Mouse (Mus musculus): ENCODE measurements around the gene Sertad3.

The Sertad3 gene

DNA sequence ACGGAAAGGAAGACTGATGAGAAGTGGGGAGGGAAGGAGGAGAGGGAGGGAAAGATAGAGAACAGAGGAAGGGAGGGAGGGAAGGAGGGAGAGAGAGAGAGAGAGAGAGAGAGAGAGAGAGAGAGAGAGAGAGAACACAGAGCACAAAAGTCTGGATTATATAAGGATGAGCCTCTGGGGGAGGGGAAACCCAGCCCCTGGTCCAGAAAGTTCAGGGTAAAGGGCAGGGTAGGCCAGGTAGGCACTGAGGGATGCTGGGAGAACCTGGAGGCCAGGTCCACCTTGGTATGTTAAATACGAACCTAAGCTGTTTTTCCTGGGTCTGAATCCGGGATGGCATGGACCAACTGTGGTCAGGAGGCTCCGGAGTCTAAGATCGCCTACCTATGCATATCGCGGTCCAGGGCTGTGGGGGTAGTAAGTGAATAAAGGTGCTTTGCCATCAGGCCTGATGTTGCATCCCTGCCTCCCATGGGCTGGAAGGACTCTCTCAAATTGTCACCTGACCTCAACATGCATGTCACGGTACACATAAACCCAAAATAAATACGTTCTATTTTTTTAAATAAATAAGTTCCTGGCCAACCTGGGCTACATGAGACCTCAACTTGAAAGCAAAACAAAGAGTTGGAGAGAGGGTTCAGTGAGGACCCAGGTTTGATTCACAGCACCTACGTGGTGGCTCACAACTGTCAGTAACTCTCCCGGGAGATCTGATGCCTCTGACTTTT, 2.0 kb upstream of the Sertad3 start:
- no peak for DNase-seq

DNA sequence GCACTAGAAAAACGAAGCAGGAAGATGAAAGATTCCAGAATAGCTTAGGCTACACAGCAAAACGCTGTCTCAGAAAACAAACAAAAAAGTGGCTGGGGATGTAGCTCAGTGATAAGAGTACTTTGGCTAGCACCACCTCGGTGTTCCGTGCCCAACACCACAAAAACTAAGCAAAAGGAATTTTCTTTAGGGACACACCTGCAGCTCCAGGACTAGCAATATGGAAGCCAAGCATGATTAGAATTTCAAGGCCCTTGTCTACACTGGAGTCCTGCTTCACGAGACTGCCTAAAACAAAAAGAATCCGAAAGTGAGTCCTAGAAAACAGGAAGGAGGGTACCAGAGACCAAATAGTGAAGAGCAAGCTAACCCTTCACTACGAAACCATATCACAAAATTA, 972 bp upstream of the Sertad3 start:
- no peak for DNase-seq

DNA sequence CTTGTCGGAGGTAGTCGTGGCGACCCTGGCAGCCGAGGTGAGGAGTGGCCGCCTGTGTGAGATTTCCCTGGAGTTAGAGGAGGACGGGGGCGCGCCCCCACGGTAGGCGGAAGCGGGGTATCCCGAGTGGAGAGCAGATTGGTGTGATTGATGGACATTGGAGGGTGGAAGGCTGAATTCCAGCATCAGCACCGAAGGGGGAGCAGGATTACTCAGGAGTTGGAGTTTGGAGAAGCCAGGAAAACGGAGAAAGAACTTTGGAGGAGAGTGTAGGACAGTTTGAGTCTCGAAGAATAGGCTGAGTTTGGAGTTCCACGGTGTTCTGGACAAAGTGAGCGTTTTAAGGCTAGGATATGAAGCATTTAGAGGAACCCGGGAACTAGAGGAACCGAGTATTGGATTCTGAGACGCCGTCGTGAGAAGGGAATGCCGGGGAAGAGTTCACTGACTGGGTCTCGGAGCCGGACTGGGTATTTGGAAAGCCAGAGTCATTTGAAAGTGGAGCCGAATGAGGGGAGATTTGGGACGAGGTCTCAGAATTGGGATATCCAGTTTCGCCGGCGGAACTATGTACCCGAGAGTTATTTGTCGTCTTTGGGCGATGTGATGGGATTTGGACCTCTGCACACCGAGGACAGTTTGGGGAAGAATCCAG, 394 bp downstream of the Sertad3 start:
- no peak for DNase-seq

DNA sequence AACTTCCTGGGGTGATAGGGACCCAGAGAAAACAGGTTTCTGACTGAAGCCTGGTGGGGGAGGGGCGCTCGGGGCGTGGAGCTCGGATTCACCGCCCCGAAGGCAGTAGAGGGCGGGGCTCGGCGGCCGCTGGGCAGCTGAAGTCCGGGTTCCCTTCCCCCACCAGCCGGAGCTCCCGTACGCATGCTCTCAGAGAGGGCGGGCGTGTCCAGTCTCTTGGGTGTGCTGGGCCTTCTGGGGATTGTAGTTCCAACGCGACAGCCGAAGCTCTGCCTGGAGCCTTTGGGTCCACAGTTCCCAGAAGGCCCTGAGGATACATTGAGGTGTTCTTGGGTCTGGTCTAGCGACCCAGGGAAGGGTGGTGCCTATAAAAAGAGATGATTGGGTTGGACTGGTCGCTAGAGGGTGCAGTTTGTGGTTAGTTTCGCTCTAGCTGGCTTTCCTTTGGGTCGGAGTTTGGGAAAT, 954 bp downstream of the Sertad3 start:
- peak; percentile 100 for DNase-seq

DNA sequence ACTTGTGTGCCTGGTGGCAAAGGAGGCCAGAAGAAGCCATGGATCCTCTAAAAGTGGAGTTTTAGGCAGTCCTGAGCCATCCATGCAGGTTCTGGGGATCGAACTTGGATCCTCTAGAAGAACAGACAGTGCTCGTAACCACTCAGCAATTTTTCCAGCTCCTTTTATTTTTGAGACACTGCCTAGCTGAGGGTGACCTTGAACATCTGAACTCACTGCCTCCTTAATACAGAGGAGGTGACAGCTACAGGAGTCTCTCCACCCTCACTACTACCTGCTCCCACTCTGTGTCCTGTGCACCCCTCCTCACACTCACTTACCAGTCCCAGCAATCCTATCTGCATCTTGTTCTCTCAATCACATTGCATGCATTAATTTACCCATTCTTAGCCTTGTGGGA, 2.0 kb downstream of the Sertad3 start:
- DNase-seq: no peak

DNA sequence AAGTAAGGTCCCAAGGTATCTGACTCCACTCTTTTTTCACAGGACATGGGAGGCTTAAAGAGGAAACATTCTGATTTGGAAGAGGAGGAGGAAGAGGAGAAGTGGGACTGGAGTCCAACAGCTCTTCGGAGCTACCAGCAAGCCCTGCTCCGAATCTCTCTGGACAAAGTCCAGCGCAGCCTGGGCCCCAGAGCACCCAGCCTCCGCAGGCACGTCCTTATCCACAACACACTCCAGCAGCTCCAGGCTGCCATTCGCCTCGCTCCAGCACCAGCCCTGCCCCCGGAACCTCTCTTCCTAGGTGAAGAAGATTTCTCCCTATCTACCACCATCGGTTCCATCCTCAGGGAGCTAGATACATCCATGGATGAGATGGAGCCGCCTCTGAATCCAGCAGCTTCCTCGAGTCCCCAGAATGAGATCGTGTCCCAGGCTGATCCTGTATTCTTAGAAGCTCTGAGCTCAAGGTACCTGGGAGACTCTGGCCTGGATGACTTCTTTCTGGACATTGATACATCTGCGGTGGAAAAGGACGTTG, 2.6 kb downstream of the Sertad3 start:
- peak; percentile 62 for DNase-seq

DNA sequence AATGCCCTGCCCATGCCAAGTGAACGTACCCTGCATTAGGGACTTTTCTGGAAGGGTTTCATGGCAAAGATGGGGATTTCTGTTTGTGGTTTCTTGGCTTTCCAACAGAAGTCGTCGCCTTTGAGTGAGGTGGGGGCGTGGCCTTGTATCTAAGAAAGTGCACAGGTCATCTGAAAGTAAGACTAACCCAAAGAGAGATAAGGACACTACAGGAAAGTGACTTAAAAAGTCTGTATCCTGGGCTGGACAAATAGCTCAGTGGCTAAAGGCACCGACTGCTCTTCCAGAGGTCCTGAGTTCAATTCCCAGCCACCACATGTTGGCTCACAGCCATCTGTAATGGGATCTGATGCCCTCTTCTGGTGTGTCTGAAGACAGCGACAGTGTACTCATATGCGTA, 5.0 kb downstream of the Sertad3 start:
- no peak for DNase-seq

DNA sequence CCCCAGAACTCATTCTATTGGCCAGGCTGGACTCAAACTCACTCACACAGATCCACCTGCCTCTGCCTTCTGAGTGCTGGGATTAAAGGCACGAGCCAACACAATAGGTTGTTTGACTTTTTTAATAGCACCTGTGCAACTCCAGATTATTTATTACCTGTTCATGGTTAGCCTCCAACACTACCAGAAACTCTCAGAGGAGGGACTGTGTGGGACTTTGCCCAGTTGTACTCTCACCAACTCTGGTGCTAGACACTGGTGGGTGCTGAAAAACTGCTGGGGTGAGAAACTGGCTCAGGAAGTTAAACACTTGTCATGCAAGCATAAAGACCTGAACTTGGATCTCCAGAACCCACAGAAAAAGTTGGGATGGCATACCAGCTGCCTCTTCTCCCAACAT, 6.2 kb downstream of the Sertad3 start:
- no peak for DNase-seq

DNA sequence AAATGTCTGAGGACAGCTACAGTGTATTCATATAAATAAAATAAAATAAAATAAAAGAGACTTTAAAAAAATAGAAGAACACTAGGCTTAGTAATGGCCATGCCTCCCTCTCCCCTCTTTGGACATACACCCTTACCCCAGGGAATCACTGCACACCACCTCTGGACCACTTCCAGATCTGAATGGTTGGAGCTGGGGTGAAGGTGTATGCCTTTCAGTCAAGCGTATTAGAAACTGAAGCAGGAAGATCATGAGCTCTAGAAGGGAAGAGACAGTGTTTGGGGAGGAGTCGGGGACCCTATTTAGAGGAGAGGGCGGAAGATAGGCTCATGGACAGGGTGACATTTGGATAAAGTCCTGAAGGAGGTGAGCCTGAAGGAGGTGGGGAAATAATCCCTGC, 6.9 kb downstream of the Sertad3 start:
- DNase-seq: no peak

DNA sequence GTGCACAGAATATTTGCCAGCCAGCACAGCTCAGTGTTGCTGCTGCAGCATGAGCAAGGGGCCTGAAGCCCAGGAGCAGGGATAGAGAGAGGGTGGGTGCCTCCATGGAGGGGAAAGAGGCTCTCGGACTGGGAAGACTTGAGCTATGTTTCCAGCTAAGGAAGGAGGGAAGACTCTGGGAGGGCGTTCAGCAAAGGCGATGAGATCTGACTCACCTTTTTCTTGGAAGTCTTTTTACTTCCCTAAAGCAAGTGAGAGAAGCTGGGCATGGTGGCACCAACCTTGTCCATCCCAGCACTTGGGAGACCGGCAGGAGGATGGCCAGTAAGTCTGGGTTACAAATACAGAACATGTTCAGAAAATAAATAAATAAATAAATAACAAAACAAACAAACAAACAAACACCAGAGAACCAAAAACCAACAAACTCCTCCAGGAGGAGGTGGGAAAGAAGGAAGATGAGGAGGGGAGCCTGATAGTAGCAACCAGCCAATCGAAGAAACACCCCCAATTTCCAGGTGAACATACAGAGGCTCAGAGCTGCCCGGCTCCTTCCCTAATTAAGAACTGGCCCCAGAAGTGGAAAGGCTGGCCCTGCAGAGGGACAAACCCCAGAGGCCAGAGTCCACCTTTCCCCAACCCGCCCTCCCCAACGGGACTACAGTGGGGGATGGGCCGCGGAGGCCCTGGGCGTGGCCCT, 7.5 kb downstream of the Sertad3 start:
- DNase-seq: no peak

DNA sequence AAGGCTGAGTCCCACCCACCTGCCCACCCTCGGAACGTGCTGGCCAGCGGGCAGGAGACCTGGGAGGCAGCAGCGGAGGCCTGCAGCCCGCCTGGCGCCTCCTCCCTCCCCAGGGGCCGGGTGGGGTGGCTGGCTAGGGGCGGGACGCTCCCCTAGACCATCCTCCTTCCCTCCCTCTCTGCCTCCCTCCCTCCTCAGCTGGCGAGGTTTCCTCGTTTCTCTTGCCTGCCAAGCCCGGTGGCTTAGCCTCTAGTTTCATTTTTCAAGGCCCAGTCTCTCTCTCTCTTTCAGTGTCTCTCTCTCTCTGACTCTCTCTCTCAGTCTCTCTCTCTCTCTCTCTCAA, 8.0 kb downstream of the Sertad3 start:
- peak; percentile 95 for DNase-seq

DNA sequence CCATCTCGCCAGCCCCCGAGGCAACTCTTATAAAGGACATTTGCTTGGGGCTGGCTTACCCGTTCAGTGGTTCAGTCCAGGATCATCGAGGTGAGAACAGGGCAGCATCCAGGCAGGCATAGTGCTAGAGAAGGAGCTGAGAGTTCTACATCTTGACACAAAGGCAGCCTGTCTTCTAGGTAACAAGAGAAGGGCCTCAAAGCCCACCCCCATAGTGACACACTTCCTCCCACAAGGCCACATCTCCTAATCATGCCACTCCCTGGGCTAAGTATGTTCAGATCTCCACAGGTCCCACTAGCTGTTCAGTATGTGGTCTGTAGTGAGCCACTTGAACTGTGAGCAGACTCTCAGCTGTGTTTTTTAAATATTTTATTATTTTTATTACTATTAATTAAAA, 10.3 kb downstream of the Sertad3 start:
- DNase-seq: no peak

DNA sequence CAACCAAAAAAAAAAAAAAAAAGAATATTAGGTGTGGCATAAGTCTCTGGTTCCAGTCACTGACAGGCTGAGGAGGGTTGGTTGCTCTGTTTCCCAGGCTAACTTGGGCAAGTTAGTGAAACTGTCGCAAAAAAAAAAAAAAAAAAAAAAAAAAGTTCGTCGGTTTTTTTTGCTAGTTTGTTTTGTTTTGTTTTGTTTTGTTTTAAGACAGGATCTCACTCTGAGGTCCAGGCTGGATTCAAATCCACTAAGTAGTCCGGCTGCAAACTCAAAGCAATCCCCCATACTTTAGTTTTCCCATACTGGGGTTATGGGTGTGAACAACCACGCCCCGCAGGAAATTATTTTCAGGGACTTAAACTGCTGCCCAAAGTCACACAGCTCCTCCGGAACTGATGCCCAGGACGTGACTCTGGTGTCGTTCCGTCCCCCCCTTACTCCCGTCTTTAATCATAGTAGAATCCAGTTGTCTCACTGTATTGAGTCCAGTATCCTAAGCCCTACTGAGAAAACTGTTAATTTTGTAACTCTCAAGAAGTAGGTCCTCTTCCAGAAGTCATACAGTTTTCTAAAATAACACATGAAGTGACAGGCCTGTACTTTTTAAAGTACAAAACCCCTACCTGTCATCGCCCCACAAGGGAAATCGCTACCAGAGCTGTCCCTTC, 12.7 kb downstream of the Sertad3 start:
- peak; percentile 57 for DNase-seq

DNA sequence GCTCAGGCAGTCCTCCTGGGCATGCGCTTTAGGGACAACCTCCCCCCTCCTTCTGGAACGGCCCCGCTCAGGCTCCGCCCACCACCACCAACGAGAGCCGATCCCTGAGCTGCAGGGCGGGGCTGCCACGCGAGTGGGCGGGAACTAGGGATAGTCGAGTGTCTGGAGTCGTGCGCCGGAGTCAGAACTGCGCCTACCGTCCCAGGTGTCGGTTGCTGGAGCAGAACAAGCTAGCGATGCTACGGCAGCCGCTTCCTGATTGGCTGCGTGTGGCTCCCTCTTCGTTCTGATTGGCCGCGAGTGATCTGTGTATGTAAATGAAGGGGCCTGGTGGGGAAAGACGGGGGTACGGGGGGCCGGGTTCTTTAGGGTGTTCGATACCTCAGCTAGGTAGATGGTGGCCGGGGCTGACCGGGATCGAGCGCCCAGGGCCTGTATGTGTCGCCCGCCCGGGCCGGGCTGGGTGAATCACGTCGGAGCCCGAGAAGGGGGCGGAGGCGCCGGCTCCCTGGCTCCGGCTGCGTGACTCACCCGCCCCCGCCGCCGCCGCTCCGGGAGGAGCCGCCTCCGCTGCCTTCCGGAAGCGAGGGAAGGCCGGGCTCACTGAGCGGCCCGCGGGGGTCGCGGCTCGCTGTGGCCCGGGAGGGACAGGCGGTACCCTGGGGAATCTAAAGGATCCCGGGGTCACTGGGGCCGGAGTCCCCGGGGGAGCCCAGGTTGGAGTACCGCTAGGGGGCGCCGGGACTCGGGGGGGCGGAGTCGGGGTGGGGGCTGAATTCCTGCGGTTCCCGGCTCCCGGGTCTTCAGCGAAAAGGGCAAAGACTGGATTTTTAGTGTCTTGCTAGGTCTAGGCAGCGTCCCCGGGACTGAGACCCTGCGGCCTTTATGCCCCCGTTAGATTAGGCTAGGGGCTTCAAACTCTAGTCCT, 13.5 kb downstream of the Sertad3 start, which contains the start of gene Sertad1:
TSS of gene Sertad1 (plus strand) at position 141 of the 928 bp plus-strand sequence.
- DNase-seq: peak; percentile 100

DNA sequence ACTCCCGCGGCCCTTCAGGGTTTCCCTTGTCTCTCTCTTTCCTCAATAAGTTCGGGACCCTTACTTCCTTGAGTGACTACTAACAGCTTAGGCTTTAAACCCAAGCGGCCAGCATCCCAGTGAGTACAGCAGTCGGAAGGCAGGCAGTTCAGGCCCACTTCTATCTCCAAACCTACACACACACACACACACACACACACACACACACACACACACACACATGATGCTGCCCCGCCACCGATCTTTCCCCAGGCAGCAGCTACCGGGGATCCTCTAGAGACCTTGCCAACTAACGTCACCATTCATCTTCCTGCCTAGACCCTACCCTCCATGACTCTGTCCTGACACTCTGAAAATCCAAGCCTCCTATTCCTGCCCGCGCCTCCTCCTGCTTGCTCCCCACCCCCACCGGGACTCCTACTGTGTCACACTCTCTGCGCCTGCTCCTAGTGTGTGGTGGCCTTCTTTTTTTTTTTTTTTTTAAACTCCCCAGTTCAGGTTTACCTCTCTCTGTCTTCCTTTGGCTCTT, 14.2 kb downstream of the Sertad3 start:
- DNase-seq: peak; percentile 89

DNA sequence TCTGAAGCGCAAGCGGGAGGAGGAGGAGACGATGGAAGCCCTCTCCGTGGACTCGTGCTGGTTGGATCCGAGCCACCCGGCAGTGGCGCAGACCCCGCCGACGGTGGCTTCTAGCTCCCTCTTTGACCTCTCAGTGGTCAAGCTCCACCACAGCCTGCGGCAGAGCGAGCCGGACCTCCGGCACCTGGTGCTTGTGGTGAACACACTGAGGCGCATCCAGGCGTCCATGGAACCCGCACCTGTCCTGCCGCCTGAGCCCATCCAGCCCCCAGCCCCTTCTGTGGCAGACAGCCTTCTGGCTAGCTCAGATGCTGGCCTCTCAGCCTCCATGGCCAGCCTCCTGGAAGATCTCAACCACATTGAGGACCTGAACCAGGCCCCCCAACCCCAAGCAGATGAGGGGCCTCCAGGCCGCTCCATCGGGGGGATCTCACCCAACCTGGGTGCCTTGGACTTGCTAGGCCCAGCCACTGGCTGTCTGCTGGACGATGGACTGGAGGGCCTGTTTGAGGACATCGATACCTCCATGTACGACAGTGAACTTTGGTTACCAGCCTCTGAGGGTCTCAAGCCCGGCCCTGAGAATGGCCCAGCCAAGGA, 15.8 kb downstream of the Sertad3 start:
- no peak for DNase-seq

DNA sequence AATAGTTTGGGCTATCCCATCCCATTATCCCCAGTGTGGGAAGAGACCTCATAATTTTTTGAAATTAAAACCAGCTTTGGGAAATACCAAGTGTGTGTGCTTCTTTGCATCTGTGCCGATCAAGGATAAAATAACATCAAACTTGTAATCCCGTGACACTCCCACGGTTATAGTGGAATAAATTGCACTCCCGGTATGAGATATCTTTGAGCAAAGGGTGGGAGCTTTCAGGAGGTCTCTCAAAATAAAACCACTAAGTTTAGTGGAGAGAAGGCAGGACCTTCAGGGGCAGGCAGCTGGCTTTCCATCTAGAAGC, 16.6 kb downstream of the Sertad3 start:
- DNase-seq: no peak

DNA sequence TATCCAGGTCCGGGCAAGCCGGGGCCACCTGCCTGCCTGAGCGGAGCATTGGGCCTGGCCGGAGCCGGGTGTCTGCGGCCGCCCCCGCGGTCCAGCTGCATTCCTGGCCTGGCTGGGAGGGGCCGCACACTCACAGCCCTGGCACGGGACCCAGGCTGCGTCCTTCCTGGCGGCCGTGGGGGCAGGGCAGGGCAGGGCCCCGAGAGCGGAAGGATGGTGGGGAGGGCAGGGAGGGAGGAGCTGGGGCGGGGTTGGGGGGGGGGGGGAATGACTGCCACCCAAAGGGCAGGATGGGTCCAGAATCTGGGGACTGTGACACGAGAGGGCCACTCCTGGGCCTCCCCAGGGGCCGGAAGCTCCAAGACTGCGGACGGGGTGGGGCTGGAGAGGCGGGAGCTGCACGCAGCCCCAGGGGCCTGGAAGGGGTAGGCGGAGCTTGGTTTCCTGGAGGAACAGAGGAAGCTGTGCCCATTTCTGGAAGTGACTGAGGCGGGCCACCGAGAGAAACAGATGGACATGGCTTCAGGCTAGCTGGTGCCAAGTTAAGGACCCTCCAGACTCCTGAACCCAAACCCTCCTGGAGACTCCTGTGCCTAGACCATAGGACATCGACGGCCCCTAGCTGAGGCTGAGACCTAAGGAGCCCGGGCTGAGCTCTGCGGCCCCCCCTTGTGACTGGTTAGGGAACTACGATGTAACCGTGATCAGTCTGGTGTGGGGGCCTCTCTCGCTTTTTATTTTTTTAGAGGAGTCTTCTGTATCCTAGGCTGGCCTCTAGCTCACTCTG, 17.2 kb downstream of the Sertad3 start:
- DNase-seq: peak; percentile 97

DNA sequence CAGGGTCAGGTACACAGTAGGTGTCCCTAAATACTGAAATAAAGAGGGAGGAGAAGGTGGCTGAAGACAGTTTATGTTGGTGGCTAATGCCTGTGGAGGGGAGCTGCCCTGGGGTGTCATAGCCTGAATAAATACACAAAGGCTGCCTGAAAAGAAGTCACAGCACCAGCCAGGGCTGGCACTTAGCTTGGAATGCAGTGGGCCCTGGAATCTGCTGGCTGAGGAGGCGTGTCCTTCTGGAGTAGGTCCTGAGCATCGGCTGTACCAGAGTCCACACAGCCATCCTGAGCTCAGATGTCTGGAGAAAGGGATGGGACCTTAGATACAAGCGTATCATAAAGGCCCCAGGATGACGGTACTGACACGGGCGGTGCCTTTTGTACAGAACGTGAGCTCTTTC, 18.3 kb downstream of the Sertad3 start:
- peak; percentile 63 for DNase-seq

DNA sequence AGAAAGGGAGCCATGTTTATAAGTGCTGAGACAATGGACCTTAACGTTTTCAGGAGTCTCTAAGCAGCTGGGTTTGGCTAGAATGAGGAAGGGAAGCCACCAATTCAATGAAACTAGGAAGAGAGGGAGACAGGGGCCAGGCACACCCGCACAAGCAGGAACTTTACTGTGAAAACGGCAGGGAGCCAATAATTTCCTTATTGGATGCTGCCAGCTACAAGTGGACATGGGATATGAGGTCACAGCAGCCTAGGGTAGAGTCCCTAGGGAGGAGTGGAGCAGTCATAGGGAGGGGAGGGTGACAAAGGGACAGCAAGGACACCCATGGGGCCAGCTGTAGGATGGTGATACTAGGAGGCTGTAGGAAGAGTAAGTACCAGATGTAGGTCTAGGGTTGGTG, 19.5 kb downstream of the Sertad3 start:
- peak; percentile 9 for DNase-seq

DNA sequence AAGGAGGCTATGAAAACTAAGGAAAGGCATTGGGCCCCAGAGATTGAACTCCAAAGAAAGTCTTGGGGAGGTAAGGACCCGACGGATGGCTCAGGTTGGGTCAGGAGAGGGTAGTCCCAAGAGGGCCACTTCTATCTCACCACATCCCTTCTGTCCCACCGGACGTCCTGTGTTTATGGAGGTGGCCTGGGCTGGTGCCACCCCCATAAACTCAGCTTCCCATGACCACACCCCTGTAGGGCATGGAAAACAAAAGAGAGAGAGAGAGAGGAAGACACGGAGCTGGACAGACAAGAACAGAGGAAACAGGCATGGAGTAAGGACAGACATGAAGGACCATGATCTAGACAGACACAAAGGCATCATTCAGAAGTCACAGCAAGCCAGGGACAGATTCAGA, 19.9 kb downstream of the Sertad3 start:
- peak; percentile 13 for DNase-seq

Data from kidney, postnatal 10 days (tissue).